Mouse (Mus musculus): Measurements from ENCODE around the gene Osm.

DNA sequence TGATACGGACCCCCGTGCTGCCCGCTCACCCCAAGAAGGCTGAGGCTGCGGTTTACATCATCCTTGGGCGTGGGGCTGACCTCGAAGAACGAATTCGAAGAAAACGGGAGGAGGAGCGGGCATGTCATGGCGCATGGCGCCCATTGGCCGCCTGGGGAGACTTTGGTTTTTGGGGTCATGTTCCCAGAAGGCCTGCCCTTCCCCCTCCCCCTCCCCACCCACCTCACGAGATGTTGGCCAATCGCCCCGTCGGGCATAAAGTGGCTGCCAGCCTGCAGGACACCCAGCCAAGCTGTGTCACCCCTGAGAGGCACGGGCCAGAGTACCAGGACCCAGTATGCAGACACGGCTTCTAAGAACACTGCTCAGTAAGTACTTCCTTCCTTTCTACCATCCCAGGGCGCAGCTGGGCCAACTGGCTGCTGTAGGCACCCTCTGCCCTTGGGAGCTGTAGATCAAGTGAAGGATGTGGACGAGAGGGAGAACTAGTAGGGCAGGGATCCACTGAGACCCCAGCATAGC, 387 bp downstream of the Osm start:
- no peak for TF ChIP-seq CTCF (IDR thresholded peaks at IDR 0.05; ENCODE audit: borderline replicate concordance, extremely low read depth, insufficient read depth, insufficient read length)
- TF ChIP-seq POLR2A (IDR thresholded peaks at IDR 0.05; ENCODE audit: borderline replicate concordance, extremely low read depth, insufficient read depth, insufficient read length, poor library complexity, severe bottlenecking), result no peak
